ENCODE assay signal across 17 mouse cellular contexts in the genomic region with DNA sequence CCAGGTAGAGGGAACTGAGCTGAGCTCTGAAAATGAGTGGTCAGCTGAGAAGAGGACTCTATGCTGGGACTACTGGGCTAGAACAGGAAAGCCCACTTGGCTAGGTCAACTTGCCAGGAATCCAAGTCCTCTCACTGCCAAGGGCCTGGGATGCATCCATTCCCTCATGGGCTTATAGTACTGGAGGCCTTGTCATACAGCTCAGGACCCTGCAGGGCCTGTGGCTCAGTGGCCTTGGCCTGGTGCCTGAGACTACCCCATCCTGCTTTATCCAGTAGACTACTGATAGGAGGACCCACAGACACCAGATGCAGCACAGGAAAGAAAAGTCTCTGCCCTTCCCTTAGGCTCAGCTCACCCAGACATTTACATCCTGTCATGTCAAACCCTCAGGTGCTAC.
DNase-seq lines count a peak whose midpoint lies in the region; TF ChIP-seq lines count a peak whose summit lies in the region.
"Had no signal": no experiment of that assay in that cellular context is flagged by ENCODE, and none has a peak within 500 bp of the region (broad histone marks: within the 10 kb centered on the region; RNA-seq: fewer than 3 reads in every experiment).

No protein-coding gene starts in this region.

- TF ChIP-seq CTCF in cerebellum, adult 2 months (IDR thresholded peaks at IDR 0.05; ENCODE audit: borderline replicate concordance, insufficient read depth, low read depth, low read length) = no peak
- no peak for TF ChIP-seq CTCF in cortical plate, adult 2 months (IDR thresholded peaks at IDR 0.05; ENCODE audit: extremely low read depth, insufficient read depth, low read length)

- no peak for TF ChIP-seq POLR2A in cerebellum, adult 2 months (IDR thresholded peaks at IDR 0.05; ENCODE audit: borderline replicate concordance, insufficient read depth, low read length)
- no peak for TF ChIP-seq POLR2A in cortical plate, adult 2 months (IDR thresholded peaks at IDR 0.05; ENCODE audit: extremely low read depth, insufficient read depth, low read length)

- H3K9me3 ChIP-seq in limb, embryonic 10.5 days (replicated peaks) = no peaks in the 10 kb centered on the region
- H3K9me3 ChIP-seq: embryonic facial prominence, embryonic 13.5 days; forebrain, embryonic 12.5 days; heart, embryonic 12.5 days; hindbrain, embryonic 12.5 days had no signal

- DNase-seq in cerebellum, adult 2 months = peak; percentile 57 to 59
- DNase-seq in cerebellum, adult 11 months = no peak
- DNase-seq in brain, adult 2 months (ENCODE audit: low read depth, low spot score) = peak; percentile 50
- peak; percentile 76 for DNase-seq in cerebellum, adult 9-10 months
- no peak for DNase-seq in limb, embryonic 10.5 days (ENCODE audit: low spot score)
- DNase-seq: adrenal gland, postnatal 14 days; gastrocnemius, postnatal 10 days; heart, adult 18-20 months; heart, postnatal 4 days; kidney, adult 11 months had no signal

- no peaks in the 10 kb centered on the region for H3K27me3 ChIP-seq in cerebellum, adult 2 months (ENCODE audit: control insufficient read depth, insufficient read depth, low read length)
- no peaks in the 10 kb centered on the region for H3K27me3 ChIP-seq in limb, embryonic 10.5 days (ENCODE audit: low read depth, poor library complexity, severe bottlenecking)
- H3K27me3 ChIP-seq: CH12.LX; embryonic facial prominence, embryonic 13.5 days; heart, embryonic 12.5 days; hindbrain, embryonic 12.5 days; Patski had no signal

- H3K36me3 ChIP-seq in limb, embryonic 10.5 days = no peaks in the 10 kb centered on the region
- H3K36me3 ChIP-seq: embryonic facial prominence, embryonic 13.5 days; forebrain, embryonic 12.5 days; heart, embryonic 12.5 days; hindbrain, embryonic 12.5 days had no signal

- peaks cover 62% of the 10 kb centered on the region for H3K4me1 ChIP-seq in cerebellum, adult 2 months (ENCODE audit: control insufficient read depth, insufficient read depth, low read length)
- peaks cover 24% of the 10 kb centered on the region for H3K4me1 ChIP-seq in cortical plate, adult 2 months (ENCODE audit: control insufficient read depth, insufficient read depth, low read length)
- no peaks in the 10 kb centered on the region for H3K4me1 ChIP-seq in limb, embryonic 10.5 days
- H3K4me1 ChIP-seq: hindbrain, embryonic 12.5 days had no signal

- no peak overlapping the region for H3K4me3 ChIP-seq in cerebellum, adult 2 months (replicated peaks; ENCODE audit: insufficient read depth, low read depth, low read length)
- H3K4me3 ChIP-seq in cortical plate, adult 2 months (ENCODE audit: insufficient read depth, low read length) = no peak overlapping the region
- H3K4me3 ChIP-seq in limb, embryonic 10.5 days = no peak overlapping the region
- H3K4me3 ChIP-seq: embryonic facial prominence, embryonic 13.5 days; forebrain, embryonic 12.5 days; heart, embryonic 12.5 days; hindbrain, embryonic 12.5 days had no signal

- peak overlapping the region; percentile 83 for H3K27ac ChIP-seq in cerebellum, adult 2 months (ENCODE audit: insufficient read depth, low read length)
- H3K27ac ChIP-seq in cortical plate, adult 2 months (ENCODE audit: insufficient read depth, low read length) = 0 out of 2 replicates have a peak overlapping the region, but pooled peaks have one; percentile 29
- H3K27ac ChIP-seq in limb, embryonic 10.5 days = no peak overlapping the region
- H3K27ac ChIP-seq: embryonic facial prominence, embryonic 13.5 days; forebrain, embryonic 12.5 days; hindbrain, embryonic 12.5 days had no signal

Comparison
In these comparisons a context has a peak if more than half of its experiments do, and no peak if none do; other contexts are left out.
1. DNase-seq: peak in cerebellum, adult 2 months (2 of 2), brain, adult 2 months (single experiment) and cerebellum, adult 9-10 months (single experiment); none in cerebellum, adult 11 months (single experiment) and limb, embryonic 10.5 days (single experiment).